Comparison of ENCODE assay signal across 25 mouse cellular contexts in genomic region chr15:61653853-61654252, GRCm38 (mm10).
"Had no signal": no experiment of that assay in that cellular context is flagged by ENCODE, and none has a peak within 500 bp of the region (broad histone marks: within the 10 kb centered on the region; RNA-seq: fewer than 3 reads in every experiment).

No protein-coding gene starts in this region.

- H3K9me3 ChIP-seq: heart, embryonic 10.5 days; heart, embryonic 12.5 days; hindbrain, embryonic 10.5 days; hindbrain, embryonic 12.5 days; intestine, embryonic 15.5 days; limb, embryonic 10.5 days; limb, embryonic 12.5 days; liver, embryonic 13.5 days; liver, embryonic 15.5 days had no signal

- ATAC-seq: hindbrain, embryonic 16.5 days; inflammation-experienced regulatory T-cells, adult 6 months; intestine, embryonic 15.5 days; intestine, postnatal 0 days; liver, postnatal 0 days had no signal

- H3K27ac ChIP-seq: gastrocnemius, adult 2 months; heart, embryonic 10.5 days; hindbrain, embryonic 10.5 days; hindbrain, embryonic 12.5 days; hindbrain, embryonic 14.5 days; intestine, embryonic 15.5 days; kidney, postnatal 0 days; layer of hippocampus, adult 2 months; left cerebral cortex, adult 2 months; limb, embryonic 10.5 days; limb, embryonic 12.5 days; liver, embryonic 13.5 days; liver, embryonic 15.5 days had no signal

- H3K9ac ChIP-seq: heart, embryonic 12.5 days; hindbrain, embryonic 12.5 days; hindbrain, embryonic 14.5 days; intestine, embryonic 15.5 days; limb, embryonic 12.5 days; liver, embryonic 13.5 days; liver, embryonic 15.5 days; liver, postnatal 0 days had no signal

- H3K4me1 ChIP-seq: heart, embryonic 10.5 days; heart, embryonic 12.5 days; hindbrain, embryonic 10.5 days; hindbrain, embryonic 12.5 days; intestine, embryonic 15.5 days; limb, embryonic 10.5 days; limb, embryonic 12.5 days; liver, embryonic 13.5 days; liver, embryonic 15.5 days had no signal

- H3K4me3 ChIP-seq: gastrocnemius, adult 2 months; heart, embryonic 10.5 days; heart, embryonic 12.5 days; hindbrain, embryonic 10.5 days; hindbrain, embryonic 12.5 days; intestine, embryonic 15.5 days; layer of hippocampus, adult 2 months; left cerebral cortex, adult 2 months; limb, embryonic 10.5 days; limb, embryonic 12.5 days; liver, embryonic 13.5 days; liver, embryonic 15.5 days had no signal

- H3K27me3 ChIP-seq: heart, embryonic 12.5 days; hindbrain, embryonic 12.5 days; intestine, embryonic 15.5 days; limb, embryonic 12.5 days; liver, embryonic 13.5 days; liver, embryonic 15.5 days had no signal

- H3K36me3 ChIP-seq: heart, embryonic 10.5 days; heart, embryonic 12.5 days; hindbrain, embryonic 10.5 days; hindbrain, embryonic 12.5 days; intestine, embryonic 15.5 days; limb, embryonic 10.5 days; limb, embryonic 12.5 days; liver, embryonic 13.5 days; liver, embryonic 15.5 days had no signal

- H3K4me2 ChIP-seq: heart, embryonic 12.5 days; hindbrain, embryonic 12.5 days; hindbrain, embryonic 14.5 days; intestine, embryonic 15.5 days; limb, embryonic 12.5 days; liver, embryonic 11.5 days; liver, embryonic 13.5 days; liver, embryonic 15.5 days had no signal

- DNase-seq: gastrocnemius, adult 2 months; gastrocnemius, postnatal 10 days; gastrocnemius, postnatal 25 days; heart, adult 18-20 months; heart, postnatal 10 days; heart, postnatal 4 days; liver; liver, embryonic 13.5 days; liver, postnatal 0 days had no signal
